Mouse (Mus musculus) heart, postnatal 4 days (tissue): ENCODE results near the gene Fam166a. TPM values are rescaled to one million over a fixed set of nuclear protein-coding genes. Genes with fewer than 3 reads are reported as not detected.
A peak's percentile ranks its signal among the peaks of the same experiment; 100 is the strongest.
"Not testable (repeated sequence)": the region's sequence is repeated elsewhere in the genome, so short reads cannot be mapped to it uniquely, and the experiment has no call there.

Experiments
- DNase-seq: peaks from one replicate; pipeline ENCODE4 v3.0.0; 2021
- total RNA-seq, 2 experiments: library from RNA; stranded (reverse); gene quantifications; 2 replicates each; pipeline ENCODE4 v1.2.3; 2021

Gene Fam166a
- total RNA-seq, 2 experiments from 2014 or later: not detected

DNA sequence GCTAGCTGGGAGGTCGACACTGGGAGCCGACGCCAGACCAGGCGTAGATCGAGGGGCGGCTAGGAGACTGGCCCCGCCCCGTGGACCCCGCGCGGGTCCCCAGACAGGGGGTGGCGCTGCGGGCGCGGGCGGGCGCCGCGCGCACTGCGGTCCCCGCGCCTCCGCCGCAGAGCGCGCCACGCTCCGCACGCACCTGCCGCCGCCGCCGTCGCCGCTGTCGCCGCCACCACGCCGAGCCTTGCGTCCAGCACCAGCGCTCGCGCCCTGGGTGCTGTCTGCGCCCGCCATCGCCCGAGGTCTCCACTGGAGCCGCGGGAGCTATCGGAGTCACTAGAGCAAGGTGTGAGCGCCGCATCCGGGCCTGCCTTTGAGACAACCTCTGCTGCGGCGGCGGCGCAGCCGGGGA lies 23.6 kb downstream of the Fam166a start, which contains the start of the genes Rnf208 and Cysrt1:
TSS of gene Rnf208 (plus strand) at position 155 of the 406 bp plus-strand sequence.
TSS of gene Cysrt1 (minus strand) at position 352 of the 406 bp plus-strand sequence.
- no peak for DNase-seq

DNA sequence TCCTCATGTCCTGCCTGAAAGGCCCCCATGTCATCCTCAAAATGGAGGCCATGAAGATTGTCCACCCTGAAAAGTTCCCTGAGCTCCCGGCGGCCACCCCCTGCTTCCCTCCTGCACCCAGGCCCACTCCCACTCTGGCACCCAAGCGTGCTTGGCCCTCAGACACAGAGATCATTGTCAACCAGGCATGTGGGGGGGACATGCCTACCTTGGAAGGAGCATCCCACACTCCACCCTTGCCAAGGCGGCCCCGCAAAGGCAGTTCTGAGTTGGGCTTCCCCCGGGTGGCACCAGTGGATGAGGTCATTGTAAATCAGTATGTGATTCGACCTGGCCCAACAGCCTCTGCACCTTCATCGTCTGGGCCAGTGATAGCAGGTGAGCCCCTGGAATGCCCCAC lies 24.8 kb downstream of the Fam166a start:
- no peak for DNase-seq

DNA sequence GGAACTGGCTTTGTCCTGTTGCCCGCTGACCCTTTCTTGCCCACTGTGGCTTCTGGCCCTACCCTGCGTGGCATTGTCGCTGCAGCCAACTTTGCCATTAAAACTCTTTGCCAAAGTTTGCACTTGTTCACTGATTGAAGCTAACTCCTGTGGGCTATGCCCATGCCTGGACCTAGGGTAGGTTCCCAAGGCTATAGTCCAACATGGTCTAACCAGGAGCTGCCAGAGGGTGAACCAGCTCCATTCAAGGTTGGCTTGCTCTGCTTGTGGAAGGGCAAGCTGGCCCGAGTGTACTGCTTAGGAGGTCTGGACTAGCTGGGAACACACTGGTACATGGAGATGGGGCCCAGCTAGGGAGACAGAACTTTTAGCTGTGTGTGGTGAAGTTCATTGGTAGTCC lies 25.6 kb downstream of the Fam166a start:
- no peak for DNase-seq

DNA sequence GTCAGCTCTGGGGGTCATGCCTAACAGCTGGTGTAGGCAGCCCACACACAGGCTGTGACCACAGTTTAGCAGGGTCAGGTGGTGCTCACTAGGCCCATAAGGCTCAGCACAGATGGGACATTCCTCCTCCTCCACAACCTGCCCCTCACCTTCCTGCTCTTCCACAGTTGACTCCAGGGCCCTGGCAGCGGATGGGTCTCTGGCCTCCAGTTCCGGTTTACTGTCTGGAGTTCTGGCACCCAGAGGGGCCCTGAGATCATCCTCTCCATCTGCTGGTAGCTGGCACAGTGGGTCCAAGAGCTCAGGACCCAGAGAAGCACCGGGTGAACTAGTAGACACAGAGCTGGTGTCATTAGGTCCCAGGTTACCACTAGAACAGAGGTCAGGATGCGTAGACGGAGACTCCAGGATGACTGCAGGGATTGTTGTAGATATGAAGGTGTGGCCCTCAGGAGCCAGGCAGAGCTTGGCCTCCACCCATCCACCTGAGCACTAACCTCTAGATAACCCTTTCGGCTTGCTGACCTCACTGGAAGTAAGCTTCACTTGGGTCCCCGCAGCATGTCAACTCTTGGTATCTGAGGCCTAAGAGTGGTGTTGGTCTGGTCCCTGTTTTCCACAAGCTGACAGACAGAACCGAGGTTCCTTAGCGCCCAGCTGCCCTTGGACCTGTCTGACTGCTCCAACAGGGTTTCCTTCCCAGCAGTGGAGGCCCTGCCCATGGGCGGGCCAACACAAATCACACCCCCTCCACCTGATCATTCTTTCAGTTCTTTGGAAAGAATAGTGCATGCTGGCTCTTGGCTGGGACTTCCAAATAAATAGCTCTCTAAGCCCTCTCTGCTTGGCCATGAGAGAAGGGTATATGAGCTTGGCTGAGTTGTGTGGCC lies 27.9 kb downstream of the Fam166a start, which contains the start of gene AL732309.1:
TSS of gene AL732309.1 (minus strand) at position 681 of the 890 bp plus-strand sequence.
- no peak for DNase-seq

DNA sequence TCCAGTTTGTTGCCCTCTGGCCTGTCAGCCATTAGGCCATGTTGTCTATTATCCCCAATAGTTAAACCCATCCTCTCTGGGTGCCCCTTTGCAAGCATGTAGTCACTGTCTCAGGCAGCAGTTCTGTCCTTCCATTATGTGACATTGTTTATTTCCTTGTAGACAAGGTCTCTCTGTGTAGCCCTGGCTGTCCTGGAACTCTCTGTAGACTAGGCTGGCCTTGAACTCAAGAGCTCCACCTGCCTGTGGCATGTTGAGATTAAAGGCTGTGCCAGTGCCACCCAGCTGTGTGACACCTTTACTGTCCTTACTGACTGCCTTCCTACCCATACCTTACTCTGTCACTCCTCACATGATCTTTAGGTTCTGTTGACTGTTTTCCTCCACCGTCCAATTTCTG lies 33.8 kb downstream of the Fam166a start:
- DNase-seq: no peak

DNA sequence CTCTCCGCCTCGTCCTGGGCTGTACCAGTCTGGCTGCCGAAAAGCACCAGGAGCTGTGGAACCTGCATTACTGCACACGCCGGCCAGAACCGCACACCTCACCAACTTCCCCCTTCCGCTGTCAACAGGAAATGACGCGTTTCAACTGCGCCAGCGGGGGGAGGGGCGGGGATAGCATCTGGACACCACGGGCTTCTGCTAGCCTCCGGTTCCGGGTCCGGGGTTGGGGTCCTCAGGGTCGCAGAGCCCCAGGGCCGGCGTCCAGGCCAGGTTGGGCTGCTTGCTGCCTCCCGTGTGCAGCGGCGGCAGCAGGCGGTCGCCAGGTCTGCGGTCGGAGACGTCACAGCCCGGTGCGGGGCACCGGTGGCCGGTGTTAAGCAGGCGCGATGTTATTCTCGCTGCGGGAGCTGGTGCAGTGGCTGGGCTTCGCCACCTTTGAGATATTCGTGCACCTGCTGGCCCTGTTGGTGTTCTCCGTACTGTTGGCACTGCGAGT lies 36.8 kb downstream of the Fam166a start, which contains the start of gene Tmem203:
TSS of gene Tmem203 (plus strand) at position 156 of the 496 bp plus-strand sequence.
- DNase-seq: peak; percentile 88

DNA sequence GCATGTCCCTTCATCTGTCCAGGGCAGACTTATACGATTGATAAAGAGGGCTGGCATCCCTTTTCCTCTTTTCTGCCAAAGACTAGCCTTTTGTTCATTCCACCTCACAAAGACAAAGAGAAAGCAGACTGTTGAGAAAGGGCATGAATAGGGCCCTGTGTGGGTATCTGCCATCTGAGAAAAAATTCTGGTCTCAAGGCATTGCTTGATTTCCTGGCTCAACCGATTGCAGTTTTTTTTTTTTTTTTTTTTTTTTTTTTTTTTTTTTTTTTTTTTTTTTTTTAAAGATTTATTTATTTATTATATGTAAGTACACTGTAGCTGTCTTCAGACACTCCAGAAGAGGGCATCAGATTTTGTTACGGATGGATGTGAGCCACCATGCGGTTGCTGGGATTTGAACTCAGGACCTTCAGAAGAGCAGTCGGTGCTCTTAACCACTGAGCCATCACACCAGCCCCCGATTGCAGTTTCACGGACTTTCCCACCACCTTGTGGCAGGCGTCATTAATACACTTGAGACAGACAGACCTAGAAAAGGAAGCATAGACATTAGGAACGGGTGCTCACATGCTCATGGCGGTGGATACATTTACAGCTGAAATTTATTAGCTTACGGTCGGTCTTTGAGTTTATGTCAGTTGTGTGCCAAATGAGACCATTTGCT lies 38.0 kb downstream of the Fam166a start:
- peak; percentile 67 for DNase-seq

- not testable (repeated sequence) for DNase-seq
Measured at GRCm38 (mm10) chr2:25257250-25257649, 38.7 kb downstream of the Fam166a start.

DNA sequence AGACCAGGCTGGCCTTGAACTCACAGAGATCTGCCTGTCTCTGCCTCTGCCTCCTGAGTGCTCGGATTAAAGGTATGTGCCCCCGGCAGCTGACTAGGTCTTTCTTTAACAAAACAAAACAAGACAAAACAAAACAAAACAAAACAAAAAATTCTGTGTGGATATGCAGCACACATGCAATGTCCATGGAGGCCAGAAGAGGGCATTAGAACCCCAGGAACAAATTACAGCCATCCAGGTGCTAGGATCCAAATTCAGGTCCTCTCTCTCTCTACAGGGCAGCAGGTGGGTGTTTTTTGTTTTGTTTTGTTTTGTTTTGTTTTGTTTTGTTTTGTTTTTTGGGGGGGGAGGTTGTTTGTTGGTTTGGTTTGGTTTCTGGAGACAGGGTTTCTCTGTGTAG lies 40.3 kb downstream of the Fam166a start:
- DNase-seq: no peak

- DNase-seq: no peak
Measured at GRCm38 (mm10) chr2:25261870-25262269, 43.3 kb downstream of the Fam166a start.

DNA sequence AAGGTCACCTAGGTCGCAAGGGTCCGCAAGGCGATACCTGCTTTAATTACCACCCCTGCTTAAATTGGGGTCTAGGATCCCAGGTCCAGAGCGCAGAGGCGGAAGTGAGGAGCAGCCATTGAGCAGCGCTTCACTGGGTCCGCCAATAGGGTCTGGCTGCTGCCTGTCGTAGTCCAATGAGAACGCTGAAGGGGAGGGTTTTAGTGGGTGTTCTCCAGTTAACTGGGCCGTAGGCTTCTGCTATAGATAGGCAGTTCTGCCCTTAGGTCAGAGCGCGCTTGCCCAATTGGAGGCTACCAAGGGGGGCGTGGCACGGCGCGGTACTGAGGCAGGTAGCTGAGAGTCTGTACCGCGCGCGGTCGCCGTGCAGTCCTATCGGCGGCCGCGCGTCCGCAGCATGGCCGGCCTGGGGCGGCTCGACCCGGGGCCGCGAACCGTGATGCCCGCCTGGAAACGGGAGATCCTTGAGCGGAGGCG lies 43.8 kb downstream of the Fam166a start, which contains the start of gene Tprn:
TSS of gene Tprn (plus strand) at position 328 of the 477 bp plus-strand sequence.
- peak; percentile 93 for DNase-seq

GRCm38 (mm10) chr2:25262795-25263622 lies 44.5 kb downstream of the Fam166a start:
- peak; percentile 36 for DNase-seq

- no peak for DNase-seq
Measured at GRCm38 (mm10) chr2:25263623-25264285, 45.2 kb downstream of the Fam166a start.

DNA sequence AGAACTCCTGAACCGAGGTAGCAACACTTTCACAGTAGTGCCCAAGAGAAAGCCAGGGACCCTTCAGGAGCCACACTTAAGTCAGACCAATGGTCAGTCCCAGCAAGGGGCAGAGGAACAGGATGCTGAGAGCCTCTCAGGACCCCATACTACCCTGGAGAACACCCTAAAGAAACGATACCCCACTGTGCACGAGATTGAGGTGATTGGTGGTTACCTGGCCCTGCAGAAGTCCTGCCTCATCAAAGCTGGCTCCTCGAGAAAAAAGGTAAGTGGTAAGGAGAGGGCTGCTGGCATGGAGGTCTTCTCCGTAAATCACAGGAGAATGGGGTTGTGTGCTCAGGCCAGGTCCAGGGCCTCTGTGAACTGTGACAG lies 45.7 kb downstream of the Fam166a start:
- no peak for DNase-seq

DNA sequence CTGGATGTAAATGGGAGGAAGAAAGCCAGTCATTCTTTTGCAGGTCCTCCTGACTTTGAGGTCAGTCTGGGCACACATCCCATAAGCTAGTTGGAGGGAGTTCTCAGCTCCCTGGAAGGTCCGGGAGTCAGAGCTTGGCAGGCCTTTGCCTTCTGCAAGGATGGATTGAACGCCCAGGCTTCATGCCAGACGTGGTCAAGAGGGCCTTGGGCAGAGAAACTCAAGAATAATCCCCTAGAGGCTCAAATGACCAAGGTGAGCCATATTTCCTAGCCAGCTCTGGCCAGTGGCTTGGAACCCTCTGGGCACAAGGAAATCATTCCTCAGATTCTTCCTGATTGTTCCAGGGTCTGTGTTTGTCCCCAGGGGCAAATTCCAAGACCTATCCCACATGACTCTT lies 46.3 kb downstream of the Fam166a start:
- no peak for DNase-seq

DNA sequence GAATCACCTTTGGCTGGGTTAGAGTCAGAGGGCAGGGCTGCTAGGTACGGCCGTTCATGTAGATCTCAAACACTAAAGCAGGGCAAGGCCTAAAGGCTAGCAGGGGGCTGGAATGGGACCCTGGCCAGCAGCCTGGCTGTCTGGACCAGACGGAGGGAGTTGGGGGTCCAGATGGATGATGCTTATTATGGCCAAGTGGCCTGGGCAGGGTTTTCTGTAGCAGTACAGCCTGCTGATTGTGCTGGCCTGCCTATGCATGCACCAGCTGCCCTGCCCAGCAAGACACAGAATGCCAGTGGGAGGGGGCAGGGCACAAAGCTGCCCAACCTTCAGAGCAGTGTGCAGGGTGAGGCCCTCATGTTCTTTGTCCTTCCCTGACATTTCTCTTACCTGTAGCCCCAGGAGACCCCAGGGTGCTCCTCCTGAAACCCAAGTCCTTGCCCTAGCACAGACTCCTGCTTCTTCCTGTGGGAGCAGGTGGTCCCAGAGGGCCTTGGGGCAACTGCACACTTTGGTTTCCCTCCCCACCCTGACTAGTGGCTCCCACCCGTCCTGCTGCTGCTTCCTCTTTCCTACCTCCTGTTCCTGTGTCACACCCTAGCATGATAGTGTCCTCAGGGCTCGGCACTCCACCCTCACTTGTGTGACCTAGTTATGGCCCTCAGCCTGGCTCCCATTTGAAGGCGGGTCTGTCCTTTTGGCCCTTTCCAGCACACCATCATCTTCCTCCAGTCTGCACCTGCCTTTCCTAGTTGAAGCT lies 47.5 kb downstream of the Fam166a start:
- no peak for DNase-seq

- DNase-seq: peak; percentile 51
Measured at GRCm38 (mm10) chr2:25266720-25267119, 48.2 kb downstream of the Fam166a start.

GRCm38 (mm10) chr2:25267241-25267640 lies 48.7 kb downstream of the Fam166a start:
- no peak for DNase-seq

DNA sequence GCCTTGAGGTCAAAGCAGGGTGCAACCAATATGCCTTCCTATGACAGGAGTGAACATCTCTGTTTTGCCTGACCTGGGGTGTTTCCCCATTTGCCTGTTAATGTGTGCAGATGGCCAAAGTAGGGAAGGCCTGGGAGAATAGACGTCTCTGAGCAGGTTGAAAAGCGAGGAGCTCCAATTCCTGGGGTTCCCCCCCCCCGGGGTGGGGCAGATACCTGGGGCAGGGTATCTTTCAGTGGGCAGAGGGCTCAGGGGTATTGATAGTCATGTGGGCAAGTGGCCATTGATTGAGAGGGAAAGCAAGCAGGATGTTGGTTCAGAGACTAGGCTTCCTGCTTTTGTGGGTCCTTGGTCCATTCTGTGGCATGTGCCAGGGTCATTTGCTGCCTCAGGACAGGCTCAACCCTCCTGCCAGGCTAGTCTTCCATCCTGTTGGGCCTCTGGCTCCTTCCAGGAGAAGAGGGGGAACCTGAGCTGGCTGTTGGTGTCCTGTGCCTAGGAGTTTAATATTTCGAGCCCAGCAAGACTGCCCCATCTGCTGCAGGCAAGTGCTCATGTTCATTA lies 49.3 kb downstream of the Fam166a start:
- no peak for DNase-seq
